Mouse (Mus musculus) midbrain, embryonic 15.5 days (tissue): ENCODE results near the gene AU021092. TPM values are rescaled to one million over a fixed set of nuclear protein-coding genes. Genes with fewer than 3 reads are reported as not detected.

Source experiments
- ATAC-seq: fragments of 200-750 bp; cut with Nextera tagmentation; replicated peaks from 2 replicates; pipeline ENCODE4 v1.8.0; 2017; ENCODE audit warnings: moderate TSS enrichment
- H3K27ac ChIP-seq: fragments of 300-500 bp; sonication (generic); 2 replicates; pipeline ENCODE4 v1.5.1; 2015; ENCODE audit warnings: mild to moderate bottlenecking, inconsistent platforms
- H3K27me3 ChIP-seq: fragments of 300-500 bp; sonication (generic); replicated peaks from 2 replicates; pipeline ENCODE4 v1.6.1; 2015; ENCODE audit warnings: inconsistent platforms
- H3K36me3 ChIP-seq: fragments of 300-500 bp; sonication (generic); replicated peaks from 2 replicates; pipeline ENCODE4 v1.6.1; 2015; ENCODE audit warnings: inconsistent platforms
- H3K4me1 ChIP-seq: fragments of 300-500 bp; sonication (generic); 2 replicates; pipeline ENCODE4 v1.6.1; 2015; ENCODE audit warnings: inconsistent platforms
- H3K4me2 ChIP-seq: fragments of 300-500 bp; sonication (generic); 2 replicates; pipeline ENCODE4 v1.6.1; 2015; ENCODE audit warnings: inconsistent platforms, mild to moderate bottlenecking, moderate library complexity
- H3K4me3 ChIP-seq: fragments of 300-500 bp; sonication (generic); 2 replicates; pipeline ENCODE4 v1.5.1; 2015; ENCODE audit warnings: mild to moderate bottlenecking, inconsistent platforms
- H3K9ac ChIP-seq: fragments of 300-500 bp; sonication (generic); 2 replicates; pipeline ENCODE4 v1.6.1; 2015; ENCODE audit warnings: mild to moderate bottlenecking, inconsistent platforms
- H3K9me3 ChIP-seq: fragments of 300-500 bp; sonication (generic); 2 replicates; pipeline ENCODE4 v1.6.1; 2016; ENCODE audit warnings: inconsistent platforms
- WGBS: fragments of 180-500 bp; shearing (Covaris S2); methylation state at CpG from one replicate; pipeline ENCODE4 v1.1.7; 2015; ENCODE audit warnings: mixed read lengths; 5-methylcytosine and 5-hydroxymethylcytosine counted together
- microRNA-seq: library from miRNA; unstranded; fragments of <30 nt; microRNA quantifications from one replicate; pipeline ENCODE4, GENCODE M21; 2016
- polyA plus RNA-seq: library from polyadenylated mRNA; unstranded; fragments of >200 nt; fragmentation: Nextera tagmentation; extraction: Ambion mirVana; gene quantifications from 2 replicates; pipeline ENCODE4 v1.2.1, GENCODE M21; 2015

Gene AU021092
- polyA plus RNA-seq, 1 experiment from 2014 or later = 14.8 TPM

DNA sequence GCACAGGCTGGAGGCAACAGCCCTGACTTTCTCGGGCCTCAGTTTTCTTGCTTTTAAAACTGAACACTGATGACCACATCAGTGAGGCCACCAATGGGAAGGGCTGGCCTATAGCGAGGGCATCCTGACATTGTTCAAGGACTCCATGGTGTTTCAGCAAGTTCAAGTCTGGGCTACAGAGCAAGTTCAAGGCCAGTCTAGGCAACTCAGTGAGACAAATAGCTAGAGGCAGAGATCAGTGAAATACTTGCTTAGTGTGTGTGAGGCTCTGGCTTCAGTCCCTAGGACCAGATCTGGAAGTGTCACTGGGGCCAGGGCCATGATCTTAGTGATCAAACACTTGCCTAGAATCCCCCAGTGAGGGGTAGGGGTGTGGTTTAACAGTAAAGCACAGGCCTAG, 54.1 kb downstream of the AU021092 start:
- Histone ChIP-seq H3K27me3 (no peaks in the 10 kb centered on the region), H3K27ac (no peak overlapping the region), H3K36me3 (no peaks in the 10 kb centered on the region), H3K4me3 (no peak overlapping the region), H3K4me1 (no peaks in the 10 kb centered on the region), H3K4me2 (no peak overlapping the region), H3K9me3 (no peaks in the 10 kb centered on the region), H3K9ac (no peak overlapping the region)
- 86% methylated on average over 2 of the region's 2 CpGs for WGBS
- no peak for ATAC-seq

DNA sequence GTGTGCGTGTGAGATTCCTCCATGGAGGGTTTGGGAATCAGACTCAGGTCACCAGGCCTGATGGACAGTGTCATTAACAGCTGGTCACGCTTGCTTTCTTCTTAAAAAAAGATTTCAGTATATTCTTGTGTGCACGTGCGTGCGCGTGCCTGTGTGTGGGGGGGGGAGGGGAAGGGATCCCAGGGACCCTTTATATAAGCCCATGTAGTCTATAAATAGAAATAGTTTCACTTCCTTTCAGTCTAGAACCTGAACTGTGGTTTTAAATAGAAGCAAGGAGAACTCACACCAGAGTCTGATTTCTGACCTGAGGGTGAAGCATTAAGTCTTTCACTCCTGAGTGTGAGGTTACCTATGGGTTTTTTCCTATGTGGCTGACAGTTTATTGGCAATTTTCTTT, 57.8 kb downstream of the AU021092 start:
- 60% methylated on average over 6 of the region's 6 CpGs for WGBS
- H3K9ac ChIP-seq = no peak overlapping the region
- H3K4me2 ChIP-seq = no peak overlapping the region
- no peaks in the 10 kb centered on the region for H3K4me1 ChIP-seq
- no peaks in the 10 kb centered on the region for H3K36me3 ChIP-seq
- H3K27ac ChIP-seq = no peak overlapping the region
- no peak for ATAC-seq
- no peaks in the 10 kb centered on the region for H3K9me3 ChIP-seq
- H3K4me3 ChIP-seq = no peak overlapping the region
- H3K27me3 ChIP-seq = no peaks in the 10 kb centered on the region

Small RNAs within 50 kb of the gene (microRNA-seq; reads per million reads assigned to microRNA genes)
- gene Gm23689 (not detected), gene Gm26095 (not detected), gene Mir6364 (not detected)

Other genes starting within 250 kb of the AU021092 start
- gene Sept12, start 224.4 kb downstream of the AU021092 start, polyA plus RNA-seq = not detected in 2 replicates
- 1.6 and 2.0 TPM in 2 replicates for gene Smim22, start 215.0 kb downstream of the AU021092 start, polyA plus RNA-seq
- gene Rogdi, start 208.7 kb downstream of the AU021092 start, polyA plus RNA-seq = 157 TPM in 2 replicates
- 201 and 207 TPM in 2 replicates for gene Glyr1, start 172.4 kb downstream of the AU021092 start, polyA plus RNA-seq
- gene Ubn1, start 172.2 kb downstream of the AU021092 start, polyA plus RNA-seq = 15.1 and 16.0 TPM in 2 replicates
- 0.09 and 0.39 TPM in 2 replicates for gene Ppl, start 89.9 kb downstream of the AU021092 start, polyA plus RNA-seq
- 0.60 and 0.83 TPM in 2 replicates for gene Sec14l5, start 75.2 kb downstream of the AU021092 start, polyA plus RNA-seq
- gene Nagpa, start 18.3 kb downstream of the AU021092 start, polyA plus RNA-seq = 11.4 and 14.3 TPM in 2 replicates
- 44.5 and 44.8 TPM in 2 replicates for gene Alg1, start 11.3 kb upstream of the AU021092 start, polyA plus RNA-seq
- 6.9 and 7.7 TPM in 2 replicates for gene Eef2kmt, start 33.7 kb upstream of the AU021092 start, polyA plus RNA-seq